Mouse (Mus musculus): Measurements from ENCODE around the gene Bax. TPM values are rescaled to one million over a fixed set of nuclear protein-coding genes. Genes with fewer than 3 reads are reported as not detected.
"Not testable (repeated sequence)": the region's sequence is repeated elsewhere in the genome, so short reads cannot be mapped to it uniquely, and the experiment has no call there.

Gene Bax
- polyA plus RNA-seq, 1 experiment from 2014 or later: 206 TPM

GRCm38 (mm10) chr7:45486761-45487415 is 20.2 kb upstream of the Bax start, which contains the start of gene Gm45808:
Gm45808 (minus strand) TSS chr7:45486811.
- no peaks in the 10 kb centered on the region for H3K36me3 ChIP-seq (ENCODE audit: control insufficient read depth, insufficient read depth, low read length)
- no peaks in the 10 kb centered on the region for H3K4me1 ChIP-seq (ENCODE audit: control insufficient read depth, insufficient read depth, low read length)
- no peaks in the 10 kb centered on the region for H3K27me3 ChIP-seq (ENCODE audit: control insufficient read depth, insufficient read depth, low read length)
- DNase-seq (ENCODE audit: low spot score) (no peak), ATAC-seq (ENCODE audit: insufficient read depth, low FRiP score, low TSS enrichment) (no peak)
- no peaks in the 10 kb centered on the region for H3K9me3 ChIP-seq (ENCODE audit: control insufficient read depth, low read length)
- H3K27ac ChIP-seq (ENCODE audit: low read depth, low read length): no peak within 1 kb of the TSS
- H3K4me3 ChIP-seq (ENCODE audit: low read depth, low read length): no peak within 1 kb of the TSS
- H3K9ac ChIP-seq (ENCODE audit: low read length): no peak within 1 kb of the TSS
- H3K4me2 ChIP-seq (ENCODE audit: low read depth): no peak within 1 kb of the TSS
- 90% methylated on average over 12 of the region's 12 CpGs for WGBS

DNA sequence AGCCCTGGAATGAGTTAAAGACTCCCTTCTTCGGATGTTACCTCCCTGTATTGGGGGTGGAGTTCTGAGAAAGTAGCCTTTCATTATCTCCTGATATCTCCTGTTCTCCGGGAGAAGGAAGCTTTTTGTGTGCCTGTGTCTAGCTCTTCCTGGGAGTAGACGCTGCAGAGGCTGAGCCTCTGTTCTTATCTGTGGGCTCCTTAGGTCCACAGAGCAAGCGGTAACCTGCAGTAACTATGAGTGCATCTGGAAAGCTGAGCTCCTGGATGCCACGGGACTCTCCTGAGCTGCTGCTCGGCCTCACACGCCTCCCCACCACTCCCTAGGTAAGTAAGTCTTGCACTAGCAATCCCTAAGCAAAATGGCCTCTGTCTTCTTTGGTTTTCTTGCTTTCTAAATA is 19.5 kb upstream of the Bax start:
- H3K27me3 ChIP-seq (ENCODE audit: control insufficient read depth, insufficient read depth, low read length): no peaks in the 10 kb centered on the region
- no peaks in the 10 kb centered on the region for H3K36me3 ChIP-seq (ENCODE audit: control insufficient read depth, insufficient read depth, low read length)
- H3K4me3 ChIP-seq (ENCODE audit: low read depth, low read length): no peak overlapping the region
- no peak overlapping the region for H3K9ac ChIP-seq (ENCODE audit: low read length)
- H3K4me1 ChIP-seq (ENCODE audit: control insufficient read depth, insufficient read depth, low read length): no peaks in the 10 kb centered on the region
- no peak overlapping the region for H3K4me2 ChIP-seq (ENCODE audit: low read depth)
- no peaks in the 10 kb centered on the region for H3K9me3 ChIP-seq (ENCODE audit: control insufficient read depth, low read length)
- DNase-seq (ENCODE audit: low spot score) (no peak), ATAC-seq (ENCODE audit: insufficient read depth, low FRiP score, low TSS enrichment) (no peak)
- 87% methylated on average over 7 of the region's 7 CpGs for WGBS
- H3K27ac ChIP-seq (ENCODE audit: low read depth, low read length): no peak overlapping the region

DNA sequence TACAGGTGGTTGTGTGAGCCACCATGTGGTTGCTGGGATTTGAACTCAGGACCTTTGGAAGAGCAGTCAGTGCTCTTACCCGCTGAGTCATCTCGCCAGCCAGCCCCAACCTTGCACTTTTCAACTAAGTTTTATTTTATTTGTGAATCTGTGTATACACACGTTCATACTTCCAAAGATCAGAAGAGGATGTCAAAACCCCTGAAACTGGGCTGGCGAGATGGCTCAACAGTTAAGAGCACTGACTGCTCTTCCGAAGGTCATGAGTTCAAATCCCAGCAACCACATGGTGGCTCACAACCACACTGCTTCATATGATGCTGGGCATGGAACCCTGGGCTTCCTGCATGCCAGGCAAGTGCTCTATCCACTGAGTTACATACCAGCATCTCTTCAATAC is 18.3 kb upstream of the Bax start:
- not testable (repeated sequence) for H3K36me3 ChIP-seq (ENCODE audit: control insufficient read depth, insufficient read depth, low read length); H3K27me3 ChIP-seq (ENCODE audit: control insufficient read depth, insufficient read depth, low read length); H3K4me1 ChIP-seq (ENCODE audit: control insufficient read depth, insufficient read depth, low read length); ATAC-seq (ENCODE audit: insufficient read depth, low FRiP score, low TSS enrichment); H3K4me3 ChIP-seq (ENCODE audit: low read depth, low read length); H3K4me2 ChIP-seq (ENCODE audit: low read depth); H3K27ac ChIP-seq (ENCODE audit: low read depth, low read length); H3K9ac ChIP-seq (ENCODE audit: low read length); DNase-seq (ENCODE audit: low spot score); H3K9me3 ChIP-seq (ENCODE audit: control insufficient read depth, low read length)
- 91% methylated on average over 5 of the region's 5 CpGs for WGBS

DNA sequence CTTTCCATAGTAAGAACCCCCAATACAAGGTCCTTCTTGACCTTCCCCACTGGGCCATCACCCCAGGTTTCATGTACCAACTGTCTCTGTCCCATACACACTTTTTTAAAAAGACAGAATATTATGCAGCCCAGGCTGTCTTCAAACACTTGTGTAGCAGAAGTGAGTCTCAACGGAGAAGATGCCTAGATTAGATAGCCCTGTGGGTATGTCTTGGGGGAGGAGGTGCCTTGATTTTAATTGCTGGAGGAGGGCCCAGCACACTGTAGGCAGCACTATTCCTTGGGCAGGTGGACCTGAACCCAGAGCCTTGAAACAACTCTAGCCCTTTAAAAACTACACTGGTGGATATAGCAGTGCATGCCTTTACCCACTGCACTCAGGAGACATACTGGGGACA is 15.5 kb upstream of the Bax start:
- Histone ChIP-seq H3K9me3 (ENCODE audit: control insufficient read depth, low read length) (no peaks in the 10 kb centered on the region), H3K36me3 (ENCODE audit: control insufficient read depth, insufficient read depth, low read length) (no peaks in the 10 kb centered on the region), H3K4me2 (ENCODE audit: low read depth) (no peak overlapping the region), H3K4me1 (ENCODE audit: control insufficient read depth, insufficient read depth, low read length) (no peaks in the 10 kb centered on the region), H3K27ac (ENCODE audit: low read depth, low read length) (no peak overlapping the region), H3K9ac (ENCODE audit: low read length) (no peak overlapping the region), H3K4me3 (ENCODE audit: low read depth, low read length) (no peak overlapping the region), H3K27me3 (ENCODE audit: control insufficient read depth, insufficient read depth, low read length) (no peaks in the 10 kb centered on the region)
- 91% methylated on average over 1 of the region's 1 CpGs for WGBS
- DNase-seq (ENCODE audit: low spot score) (no peak), ATAC-seq (ENCODE audit: insufficient read depth, low FRiP score, low TSS enrichment) (no peak)

DNA sequence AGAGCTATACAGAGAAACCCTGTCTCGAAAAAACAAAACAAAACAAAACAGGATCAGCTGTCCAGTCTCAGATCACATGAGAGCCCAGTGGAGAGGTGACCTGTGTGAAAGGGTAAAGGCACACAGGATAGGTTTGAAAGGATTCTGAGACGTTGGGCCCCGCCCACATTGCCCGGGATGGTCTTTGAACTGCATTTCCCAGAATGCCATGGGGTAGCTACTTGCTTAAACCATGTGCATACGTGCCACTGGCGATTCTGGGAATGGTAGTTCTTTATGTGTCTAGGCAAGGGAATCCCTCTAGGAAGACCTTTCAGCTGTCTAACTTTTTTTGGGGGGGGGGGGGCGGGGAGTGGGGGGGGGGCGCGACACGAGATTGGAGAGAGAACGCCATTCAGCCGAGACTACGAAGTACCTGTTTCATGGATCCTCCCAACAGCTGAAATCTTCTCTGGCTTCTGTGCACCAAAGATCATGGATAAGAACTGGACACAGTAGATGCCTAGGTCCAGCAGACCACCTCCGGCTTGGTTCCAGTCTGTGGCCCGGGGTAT is 14.8 kb upstream of the Bax start, which contains the start of gene Tulp2:
Tulp2 (plus strand) TSS at position 504 of the 554 bp plus-strand sequence.
- H3K9me3 ChIP-seq (ENCODE audit: control insufficient read depth, low read length): no peaks in the 10 kb centered on the region
- H3K9ac ChIP-seq (ENCODE audit: low read length): no peak within 1 kb of the TSS
- no peaks in the 10 kb centered on the region for H3K36me3 ChIP-seq (ENCODE audit: control insufficient read depth, insufficient read depth, low read length)
- H3K27ac ChIP-seq (ENCODE audit: low read depth, low read length): no peak within 1 kb of the TSS
- no peak within 1 kb of the TSS for H3K4me2 ChIP-seq (ENCODE audit: low read depth)
- no peak within 1 kb of the TSS for H3K4me3 ChIP-seq (ENCODE audit: low read depth, low read length)
- peak; percentile 71 for ATAC-seq (ENCODE audit: insufficient read depth, low FRiP score, low TSS enrichment)
- WGBS: 53% methylated on average over 15 of the region's 15 CpGs
- H3K27me3 ChIP-seq (ENCODE audit: control insufficient read depth, insufficient read depth, low read length): no peaks in the 10 kb centered on the region
- no peaks in the 10 kb centered on the region for H3K4me1 ChIP-seq (ENCODE audit: control insufficient read depth, insufficient read depth, low read length)
- peak; percentile 53 for DNase-seq (ENCODE audit: low spot score)

GRCm38 (mm10) chr7:45480310-45480709 is 13.6 kb upstream of the Bax start:
- not testable (repeated sequence) for H3K27ac ChIP-seq (ENCODE audit: low read depth, low read length); H3K4me2 ChIP-seq (ENCODE audit: low read depth); H3K27me3 ChIP-seq (ENCODE audit: control insufficient read depth, insufficient read depth, low read length); H3K9me3 ChIP-seq (ENCODE audit: control insufficient read depth, low read length); ATAC-seq (ENCODE audit: insufficient read depth, low FRiP score, low TSS enrichment); H3K9ac ChIP-seq (ENCODE audit: low read length); H3K36me3 ChIP-seq (ENCODE audit: control insufficient read depth, insufficient read depth, low read length); H3K4me3 ChIP-seq (ENCODE audit: low read depth, low read length); DNase-seq (ENCODE audit: low spot score); H3K4me1 ChIP-seq (ENCODE audit: control insufficient read depth, insufficient read depth, low read length)
- 78% methylated on average over 3 of the region's 4 CpGs for WGBS

- ATAC-seq (ENCODE audit: insufficient read depth, low FRiP score, low TSS enrichment): no peak
Observed at GRCm38 (mm10) chr7:45478774-45479173, 12.1 kb upstream of the Bax start.

GRCm38 (mm10) chr7:45477003-45477402 is 10.3 kb upstream of the Bax start:
- 15% methylated on average over 3 of the region's 3 CpGs for WGBS
- no peaks in the 10 kb centered on the region for H3K9me3 ChIP-seq (ENCODE audit: control insufficient read depth, low read length)
- no peak overlapping the region for H3K4me2 ChIP-seq (ENCODE audit: low read depth)
- no peak overlapping the region for H3K27ac ChIP-seq (ENCODE audit: low read depth, low read length)
- H3K4me3 ChIP-seq (ENCODE audit: low read depth, low read length): no peak overlapping the region
- no peaks in the 10 kb centered on the region for H3K36me3 ChIP-seq (ENCODE audit: control insufficient read depth, insufficient read depth, low read length)
- H3K27me3 ChIP-seq (ENCODE audit: control insufficient read depth, insufficient read depth, low read length): no peaks in the 10 kb centered on the region
- no peaks in the 10 kb centered on the region for H3K4me1 ChIP-seq (ENCODE audit: control insufficient read depth, insufficient read depth, low read length)
- DNase-seq (ENCODE audit: low spot score) (peak; percentile 42), ATAC-seq (ENCODE audit: insufficient read depth, low FRiP score, low TSS enrichment) (no peak)
- H3K9ac ChIP-seq (ENCODE audit: low read length): no peak overlapping the region

More at GRCm38 (mm10) chr7:45478774-45479173, 12.1 kb upstream of the Bax start:
- H3K4me2 ChIP-seq (ENCODE audit: low read depth): no peak overlapping the region
- DNase-seq (ENCODE audit: low spot score): no peak
- H3K36me3 ChIP-seq (ENCODE audit: control insufficient read depth, insufficient read depth, low read length): no peaks in the 10 kb centered on the region
- WGBS: 93% methylated on average over 7 of the region's 7 CpGs
- no peaks in the 10 kb centered on the region for H3K9me3 ChIP-seq (ENCODE audit: control insufficient read depth, low read length)
- no peaks in the 10 kb centered on the region for H3K4me1 ChIP-seq (ENCODE audit: control insufficient read depth, insufficient read depth, low read length)
- H3K4me3 ChIP-seq (ENCODE audit: low read depth, low read length): no peak overlapping the region
- H3K9ac ChIP-seq (ENCODE audit: low read length): no peak overlapping the region
- H3K27me3 ChIP-seq (ENCODE audit: control insufficient read depth, insufficient read depth, low read length): no peaks in the 10 kb centered on the region
- no peak overlapping the region for H3K27ac ChIP-seq (ENCODE audit: low read depth, low read length)

- H3K27ac ChIP-seq (ENCODE audit: low read depth, low read length): no peak overlapping the region
- H3K27me3 ChIP-seq (ENCODE audit: control insufficient read depth, insufficient read depth, low read length): no peaks in the 10 kb centered on the region
- no peak for DNase-seq (ENCODE audit: low spot score)
- H3K4me2 ChIP-seq (ENCODE audit: low read depth): no peak overlapping the region
- no peaks in the 10 kb centered on the region for H3K9me3 ChIP-seq (ENCODE audit: control insufficient read depth, low read length)
- H3K4me3 ChIP-seq (ENCODE audit: low read depth, low read length): no peak overlapping the region
- no peaks in the 10 kb centered on the region for H3K36me3 ChIP-seq (ENCODE audit: control insufficient read depth, insufficient read depth, low read length)
- WGBS: 69% methylated on average over 1 of the region's 1 CpGs
- ATAC-seq (ENCODE audit: insufficient read depth, low FRiP score, low TSS enrichment): no peak
- H3K4me1 ChIP-seq (ENCODE audit: control insufficient read depth, insufficient read depth, low read length): no peaks in the 10 kb centered on the region
- no peak overlapping the region for H3K9ac ChIP-seq (ENCODE audit: low read length)
Observed at GRCm38 (mm10) chr7:45476453-45476852, 9.8 kb upstream of the Bax start.

Measured in neural tube, embryonic 11.5 days (tissue).